Mouse (Mus musculus): ENCODE data around the gene Gpr107.

Gpr107 gene

DNA sequence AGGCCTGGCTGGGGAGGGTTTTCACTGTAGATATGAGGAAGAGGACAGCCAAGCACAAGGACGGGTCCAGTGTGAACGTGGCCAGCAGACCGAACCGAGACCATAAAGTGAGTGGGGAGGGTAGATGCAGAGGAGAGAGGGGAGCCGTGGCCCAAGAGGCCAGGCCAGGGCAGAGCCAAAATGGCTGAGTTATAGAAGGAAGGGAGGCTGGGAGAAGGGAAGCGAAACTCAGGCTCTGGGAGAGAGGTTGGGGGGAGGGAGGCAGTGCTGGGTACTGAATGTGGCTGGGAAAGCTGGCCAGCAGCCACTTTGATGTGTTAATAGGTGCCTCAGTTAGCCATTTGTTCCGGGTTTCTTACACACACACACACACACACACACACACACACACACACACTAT, 24.9 kb upstream of the Gpr107 start:
- no peak for DNase-seq (ENCODE audit: low spot score)

DNA sequence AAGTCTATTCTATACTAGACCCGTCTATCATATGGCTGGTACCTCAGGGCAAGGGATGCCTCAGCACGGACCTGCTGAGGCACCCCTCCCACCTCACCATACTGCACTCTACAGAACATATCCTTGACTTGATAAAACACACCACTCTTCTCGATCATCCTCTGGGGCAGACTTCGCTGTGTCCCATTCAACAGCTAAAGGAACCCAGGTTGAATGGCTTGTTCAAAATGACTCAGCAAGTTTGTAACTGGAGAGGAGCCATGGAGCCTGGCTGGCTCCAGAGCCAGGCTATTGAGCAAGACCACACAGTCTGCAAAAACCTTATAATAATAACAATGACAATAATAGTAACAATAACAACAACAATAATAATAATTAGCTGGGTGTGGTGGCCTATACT, 24.2 kb upstream of the Gpr107 start:
- no peak for DNase-seq (ENCODE audit: low spot score)

DNA sequence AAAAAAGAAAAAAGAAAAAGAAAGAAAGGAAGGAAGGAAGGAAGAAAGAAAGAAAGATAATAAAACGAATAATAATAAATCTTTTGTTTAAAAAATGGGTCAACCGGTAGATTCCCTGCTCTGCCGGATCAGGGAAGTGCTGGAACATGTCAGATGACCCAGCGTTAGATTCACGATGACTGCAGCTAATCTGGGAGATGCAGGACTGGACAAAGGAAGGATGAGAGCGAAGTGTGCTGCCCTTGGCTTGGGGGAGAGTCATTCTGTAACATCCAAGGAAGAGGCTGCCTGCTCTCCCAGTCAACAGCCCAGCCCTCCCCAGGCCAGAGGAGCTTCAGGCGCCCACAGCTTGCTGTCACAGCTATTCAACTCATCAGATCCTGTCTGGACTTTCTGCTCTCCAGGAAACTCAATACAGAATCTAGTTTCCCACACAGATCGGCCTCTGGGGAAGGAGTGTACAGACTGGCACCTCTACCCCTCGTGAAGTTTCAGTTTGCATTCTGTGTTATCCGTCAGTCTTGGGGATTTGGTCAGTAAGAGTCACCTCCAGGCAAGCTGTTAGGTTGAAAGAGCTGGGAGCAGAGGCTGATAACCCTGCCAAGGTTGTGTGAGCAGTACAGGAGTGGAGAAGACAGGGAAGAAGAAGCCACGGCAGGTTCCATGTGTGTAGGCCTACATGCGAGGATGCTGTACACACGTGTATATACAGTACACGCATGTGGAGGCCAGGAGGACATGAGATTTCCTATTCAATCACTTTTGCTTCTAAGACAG, 22.2 kb upstream of the Gpr107 start:
- no peak for DNase-seq (ENCODE audit: low spot score)

DNA sequence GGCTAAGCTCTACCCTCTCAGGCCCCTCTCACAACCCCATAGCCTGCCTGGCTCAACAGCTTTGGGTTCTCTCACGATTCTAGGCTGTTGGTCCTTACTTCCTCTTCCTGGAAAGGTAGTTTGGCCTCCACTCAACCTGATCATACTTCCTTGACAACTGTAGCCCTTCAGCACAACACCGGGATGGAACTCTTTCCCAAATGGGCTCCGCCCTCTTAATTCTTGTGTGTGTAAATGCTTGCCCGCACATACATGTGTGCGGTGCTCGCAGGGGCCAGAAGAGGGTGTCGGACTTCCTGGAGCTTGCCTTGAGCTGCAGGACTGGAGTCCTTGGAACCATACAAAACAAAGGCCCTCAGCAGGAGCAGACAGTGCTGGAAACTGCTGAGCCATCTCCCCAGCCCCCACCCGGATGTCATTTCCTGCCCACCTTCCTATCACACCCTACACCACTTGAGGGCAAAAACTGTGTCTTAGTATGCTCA, 21.3 kb upstream of the Gpr107 start:
- no peak for DNase-seq (ENCODE audit: low spot score)

DNA sequence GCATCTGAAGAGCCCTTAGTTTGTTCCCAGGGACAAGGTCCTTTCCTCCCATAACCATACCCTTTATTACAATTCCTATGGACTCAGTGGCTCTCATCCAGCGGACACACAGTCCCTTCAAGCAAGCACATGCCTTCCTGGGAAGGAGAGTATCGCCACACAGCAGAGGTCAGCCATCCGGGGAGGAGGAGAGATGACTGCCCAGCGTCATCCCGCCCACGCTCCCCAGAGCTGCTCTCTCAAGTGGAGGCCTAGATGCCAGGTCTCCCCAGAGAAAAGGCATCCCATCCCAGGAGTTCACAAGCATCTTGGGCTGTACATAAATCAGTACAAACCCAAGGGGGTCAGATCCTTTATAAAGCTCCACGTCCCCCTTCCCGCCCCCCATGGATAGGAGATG, 19.4 kb upstream of the Gpr107 start:
- DNase-seq (ENCODE audit: low spot score), result no peak

DNA sequence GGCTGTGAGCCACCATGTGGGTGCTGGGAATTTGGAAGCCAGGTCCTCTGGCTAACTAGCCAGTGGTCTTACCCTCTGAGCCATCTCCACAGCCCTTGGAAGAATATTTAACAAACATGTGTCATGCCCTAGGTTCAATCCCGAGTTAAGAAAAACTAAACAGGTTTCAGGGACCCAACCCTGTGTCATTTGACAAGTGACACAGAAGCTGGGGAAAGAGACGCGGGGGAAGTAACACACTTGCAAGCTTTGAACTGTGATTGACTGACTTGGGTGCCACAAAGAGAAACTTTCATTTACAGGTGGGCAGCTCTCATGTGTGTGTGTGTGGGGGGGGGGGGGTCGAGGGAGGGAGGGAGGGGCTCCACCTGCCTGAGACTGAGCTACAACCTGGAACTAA, 18.1 kb upstream of the Gpr107 start:
- DNase-seq (ENCODE audit: low spot score), result no peak

DNA sequence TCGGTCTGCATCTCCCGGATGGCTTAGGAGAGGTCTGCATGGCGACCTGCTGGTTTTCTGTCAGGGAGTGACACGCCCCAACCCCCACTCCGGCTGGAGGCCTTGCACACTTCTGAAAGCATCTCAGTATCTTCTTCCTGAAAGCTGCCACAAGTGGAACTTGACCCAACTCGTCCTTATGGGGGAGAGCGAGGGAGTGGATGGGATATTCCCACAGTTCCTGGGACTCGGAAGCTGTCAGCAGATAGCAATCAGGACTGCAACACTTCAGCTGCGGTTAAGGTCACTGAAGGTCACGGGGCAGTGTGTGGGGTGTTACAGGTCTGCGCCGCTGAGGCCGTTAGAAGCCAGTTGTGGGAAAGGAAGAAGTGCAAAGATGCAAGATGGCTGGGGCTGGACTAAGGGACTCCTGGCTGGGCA, 16.6 kb upstream of the Gpr107 start:
- DNase-seq (ENCODE audit: low spot score), result no peak

DNA sequence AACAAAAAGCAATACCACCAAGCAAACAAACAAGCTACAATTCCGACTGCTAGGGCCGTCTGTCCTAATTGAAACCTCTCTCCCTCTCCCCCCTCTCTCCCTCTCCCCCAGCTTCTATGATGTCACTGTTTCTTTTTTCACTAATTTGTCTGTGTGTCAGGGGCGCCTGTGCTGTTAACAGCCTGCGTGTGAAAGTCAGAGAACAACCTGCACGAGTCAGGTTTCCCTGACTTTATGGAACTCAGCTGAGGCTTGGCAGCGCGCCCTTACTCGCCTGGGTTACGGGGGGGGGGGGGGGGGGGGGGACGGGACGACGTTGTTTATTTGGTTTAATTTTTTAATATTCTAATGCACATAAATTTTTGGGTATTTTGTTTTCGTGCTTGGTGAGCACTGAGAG, 15.8 kb upstream of the Gpr107 start:
- no peak for DNase-seq (ENCODE audit: low spot score)

DNA sequence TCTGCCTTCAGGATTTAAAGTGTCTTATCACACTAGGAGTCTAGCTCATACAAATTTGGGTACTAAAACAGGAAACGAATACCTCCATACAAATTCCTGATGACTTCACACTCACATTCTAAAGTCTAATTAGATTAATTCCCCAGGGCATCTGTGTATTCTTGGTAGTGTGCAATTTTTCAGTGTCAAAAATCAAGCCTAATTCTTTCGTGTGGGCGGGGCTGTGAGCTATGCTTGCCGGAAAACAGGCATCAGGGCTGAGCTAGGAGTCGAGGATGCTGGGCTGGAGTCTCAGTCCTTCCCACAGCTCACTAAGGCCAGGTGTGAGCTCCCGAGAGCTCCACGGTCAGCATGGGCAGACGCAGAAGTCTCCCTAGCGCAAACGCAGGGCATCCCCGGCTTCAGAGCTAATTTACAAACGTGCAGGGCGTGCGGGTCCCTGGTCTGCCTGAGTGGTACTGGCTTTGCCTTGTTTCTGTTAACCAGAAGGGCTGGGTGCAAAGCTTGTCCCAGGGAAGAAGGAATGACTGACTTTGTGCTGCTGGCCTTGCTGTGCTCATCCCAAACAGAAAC, 15.0 kb upstream of the Gpr107 start:
- no peak for DNase-seq (ENCODE audit: low spot score)

DNA sequence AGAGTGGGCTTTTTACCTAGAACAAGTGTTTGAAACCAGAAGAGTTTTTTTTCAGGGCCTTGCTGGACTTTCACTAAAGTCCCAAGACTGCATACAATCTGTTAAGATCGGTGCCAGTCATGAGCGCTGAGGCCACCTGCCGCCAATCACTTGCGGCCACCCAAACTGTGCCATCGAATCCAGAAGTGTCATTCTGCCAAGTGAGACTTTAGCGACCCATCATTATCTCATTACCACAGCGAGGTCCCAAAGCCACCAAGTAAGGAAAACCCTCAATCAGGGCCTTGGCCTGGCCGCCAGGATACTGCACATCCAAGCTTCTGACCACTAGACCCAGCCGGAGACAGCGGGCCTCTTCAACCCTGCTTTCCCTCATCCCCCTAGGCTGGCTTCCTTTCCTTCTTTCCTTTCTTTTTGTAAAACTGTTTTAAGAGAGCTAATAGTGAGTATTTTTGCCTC, 12.9 kb upstream of the Gpr107 start:
- DNase-seq (ENCODE audit: low spot score), result no peak

DNA sequence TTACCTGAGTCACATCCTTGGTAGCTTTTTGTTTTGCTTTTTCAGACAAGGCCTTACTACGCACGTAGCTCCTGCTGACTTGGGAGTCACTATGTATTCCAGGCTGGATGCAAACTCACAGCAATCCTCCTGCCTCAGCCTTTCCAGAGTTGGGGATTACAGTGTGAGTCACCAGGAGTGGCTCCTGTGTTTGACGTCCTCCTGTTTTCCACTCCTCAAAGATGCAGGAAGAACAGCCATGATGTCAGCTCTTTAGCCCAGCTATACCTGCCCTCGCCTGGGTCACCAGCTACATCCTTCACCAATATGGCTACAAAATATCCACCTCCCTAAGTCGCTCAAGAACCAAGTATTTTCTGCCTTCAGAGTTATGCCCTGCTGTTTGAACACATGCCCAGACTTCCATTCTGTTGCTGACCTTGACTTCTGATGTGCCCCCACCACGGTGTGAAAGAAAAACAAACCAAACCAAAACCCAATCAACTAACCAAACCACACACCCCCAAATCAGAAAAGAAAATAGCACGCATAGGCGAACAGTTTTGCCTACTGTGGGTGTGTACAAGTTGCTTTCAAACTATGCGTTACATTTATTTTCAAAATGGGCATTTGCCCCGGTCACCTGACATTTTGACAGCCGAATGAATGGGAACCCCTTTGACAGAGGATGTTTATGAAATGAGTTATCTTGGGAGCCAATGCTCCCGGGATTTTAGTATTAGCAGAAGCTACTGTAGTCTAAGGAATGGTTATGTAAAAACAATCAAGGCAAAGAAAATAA, 11.9 kb upstream of the Gpr107 start:
- no peak for DNase-seq (ENCODE audit: low spot score)

DNA sequence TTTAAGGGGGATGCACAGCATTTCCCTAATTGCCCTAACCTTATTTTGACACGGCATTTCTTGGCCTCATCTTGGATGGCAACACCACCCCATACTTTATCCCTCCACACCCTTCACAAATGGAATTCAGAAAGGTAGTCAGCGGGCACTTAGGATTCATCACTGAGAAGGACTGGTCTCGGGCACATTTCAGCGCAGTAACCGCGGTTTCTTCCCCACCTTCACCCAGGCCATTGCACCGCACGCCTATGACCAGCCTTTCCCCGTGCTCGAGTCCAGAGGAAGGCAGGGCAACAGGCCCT, 11.4 kb upstream of the Gpr107 start:
- DNase-seq (ENCODE audit: low spot score), result no peak

DNA sequence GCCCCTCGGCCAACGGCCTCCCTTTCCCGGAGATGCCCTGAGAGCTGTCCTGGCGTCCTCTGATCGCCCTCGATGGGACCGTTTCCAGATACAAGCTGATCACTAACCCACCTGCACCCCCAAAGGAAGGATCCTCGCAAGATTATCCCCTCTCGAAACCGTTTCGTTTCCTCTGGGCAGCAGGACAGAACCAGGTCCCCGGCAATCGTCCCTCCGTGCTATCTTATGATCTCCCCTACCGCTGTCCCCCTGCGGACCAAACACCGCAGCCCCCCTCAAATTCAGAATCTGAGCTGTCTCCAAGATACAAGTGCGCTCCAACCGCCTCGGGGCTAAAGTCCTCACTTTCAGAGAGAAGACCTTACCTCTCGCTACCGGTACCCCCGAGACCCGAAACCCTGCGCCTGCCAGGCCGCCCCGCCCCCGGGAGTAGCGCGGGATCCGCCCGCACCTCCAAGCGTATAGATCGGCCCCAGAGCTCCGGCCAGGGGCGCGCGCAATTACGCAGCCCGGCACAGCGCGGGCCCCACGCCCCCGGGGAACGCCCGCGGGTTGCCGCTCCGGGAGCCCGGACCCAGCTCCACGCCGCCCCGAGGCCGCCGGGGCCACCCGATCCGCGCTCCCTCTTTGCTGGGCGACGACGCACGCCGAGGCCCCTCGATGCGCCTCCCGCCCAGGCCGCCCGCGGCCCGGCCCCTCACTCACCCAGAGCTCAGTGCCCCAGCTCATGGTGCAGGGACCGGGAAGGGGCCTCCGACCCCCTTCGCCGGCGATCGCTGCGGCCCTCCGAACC, 10.8 kb upstream of the Gpr107 start:
- no peak for DNase-seq (ENCODE audit: low spot score)

DNA sequence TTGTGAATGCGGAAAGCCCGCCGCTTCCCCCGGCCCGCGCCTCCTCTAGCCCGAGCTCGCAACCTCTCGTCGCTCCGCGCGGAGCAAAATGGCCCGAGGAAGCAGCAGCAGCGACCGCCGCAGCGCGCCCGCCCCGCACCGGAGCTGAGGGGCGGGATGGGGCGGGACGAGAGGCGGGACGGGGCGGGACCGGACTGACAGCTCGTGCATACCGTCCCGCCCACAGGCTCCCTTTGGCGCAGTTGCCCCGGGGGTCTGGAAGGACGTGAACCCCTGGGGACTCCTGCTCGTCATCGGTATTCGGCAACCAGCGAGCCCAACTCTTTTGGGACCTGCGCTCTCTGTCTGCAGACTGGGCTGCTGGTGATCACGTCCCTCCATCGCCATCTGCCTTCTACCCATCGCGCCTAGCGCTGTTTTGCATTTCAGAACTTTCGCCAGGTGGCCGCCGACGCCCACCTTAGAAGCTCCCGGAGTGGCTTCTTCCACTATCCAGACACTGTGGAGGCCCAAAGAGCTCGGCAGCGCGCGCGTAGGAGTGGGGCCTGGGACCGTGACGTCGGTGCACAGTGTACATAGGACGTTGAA, 10.2 kb upstream of the Gpr107 start, which contains the start of gene Fnbp1:
TSS of gene Fnbp1 (minus strand) at position 142 of the 588 bp plus-strand sequence.
- DNase-seq (ENCODE audit: low spot score), result no peak

DNA sequence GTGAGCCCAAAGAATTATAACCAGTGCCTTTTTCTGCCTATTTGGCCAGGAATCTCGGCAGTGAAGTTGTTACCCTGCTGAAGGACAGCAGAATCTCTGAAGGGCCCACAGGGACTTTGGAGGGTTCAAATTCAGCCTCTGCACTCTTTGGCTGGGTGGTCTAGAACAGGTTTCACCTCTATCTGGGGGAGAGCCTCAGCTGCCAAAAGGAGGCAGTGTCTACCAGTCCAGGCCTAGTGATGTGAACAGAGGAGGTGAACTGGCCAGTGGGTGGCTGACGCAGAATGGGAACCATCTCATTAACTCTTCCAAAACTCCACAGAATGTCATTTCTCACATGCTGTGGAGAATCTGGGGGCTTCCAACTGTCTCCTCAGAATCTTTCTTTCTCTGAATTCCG, 9.6 kb upstream of the Gpr107 start:
- DNase-seq (ENCODE audit: low spot score), result no peak

DNA sequence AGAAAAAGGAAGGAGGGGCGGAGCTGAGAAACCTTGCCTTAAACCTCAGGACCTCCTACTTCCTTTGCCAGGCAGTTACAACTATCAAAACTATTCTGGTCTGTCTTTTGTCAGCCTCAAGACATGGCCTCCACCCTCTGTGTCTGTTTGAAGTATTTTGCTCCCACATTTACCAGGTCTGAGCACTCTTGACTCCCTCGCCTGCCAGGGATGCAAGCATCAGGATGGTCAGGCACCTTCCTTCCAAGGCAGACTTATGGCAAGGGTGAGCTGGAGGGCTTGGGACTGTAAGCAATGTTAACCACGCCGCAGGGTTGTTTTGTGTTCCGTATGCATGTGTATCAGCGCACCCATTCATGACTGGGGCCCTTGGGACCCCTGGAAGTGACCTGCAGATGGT, 8.8 kb upstream of the Gpr107 start:
- no peak for DNase-seq (ENCODE audit: low spot score)

DNA sequence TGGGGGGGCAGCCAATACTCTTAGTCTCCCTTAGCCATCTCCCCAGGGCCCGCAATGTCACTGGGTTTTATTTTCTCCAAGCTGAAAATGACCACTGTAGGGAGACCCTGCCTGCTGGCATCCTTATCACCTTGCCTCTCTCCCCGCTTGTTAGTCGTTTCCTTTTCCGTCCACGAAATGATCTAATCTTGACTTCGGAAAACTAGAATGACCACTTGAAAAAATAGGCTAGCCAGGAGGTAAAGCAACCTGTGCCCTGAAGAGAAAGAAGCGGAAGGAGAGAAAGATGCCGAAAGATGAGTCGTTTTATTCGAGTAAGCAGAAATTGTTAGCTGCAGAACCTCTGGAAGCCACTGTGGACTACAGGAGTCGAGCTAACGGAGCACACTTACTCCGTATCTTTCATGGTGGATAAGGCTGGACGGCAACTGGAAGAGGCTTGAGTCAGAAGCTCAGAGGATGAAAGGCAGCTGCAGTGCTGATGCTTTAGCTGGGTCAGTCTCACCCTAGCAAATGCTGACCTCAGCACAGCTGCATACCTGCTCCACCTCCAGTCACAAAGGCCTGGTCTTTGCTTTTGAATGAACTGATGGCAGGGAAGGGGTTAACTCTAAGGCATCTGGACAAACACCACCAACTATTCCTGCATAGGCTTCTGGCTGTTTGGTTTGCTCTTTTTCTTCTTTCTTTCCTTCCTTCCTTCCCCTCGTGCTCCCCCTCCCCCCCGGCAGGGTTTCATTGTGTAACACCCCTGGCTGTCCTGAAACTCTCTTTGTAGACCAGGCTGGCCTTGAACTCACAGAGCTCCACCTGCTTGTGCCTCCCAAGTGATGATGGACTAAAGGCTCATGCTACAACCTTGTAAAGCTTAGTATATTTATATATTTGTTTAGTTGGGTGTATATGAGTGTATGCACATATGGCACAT, 8.1 kb upstream of the Gpr107 start:
- no peak for DNase-seq (ENCODE audit: low spot score)

DNA sequence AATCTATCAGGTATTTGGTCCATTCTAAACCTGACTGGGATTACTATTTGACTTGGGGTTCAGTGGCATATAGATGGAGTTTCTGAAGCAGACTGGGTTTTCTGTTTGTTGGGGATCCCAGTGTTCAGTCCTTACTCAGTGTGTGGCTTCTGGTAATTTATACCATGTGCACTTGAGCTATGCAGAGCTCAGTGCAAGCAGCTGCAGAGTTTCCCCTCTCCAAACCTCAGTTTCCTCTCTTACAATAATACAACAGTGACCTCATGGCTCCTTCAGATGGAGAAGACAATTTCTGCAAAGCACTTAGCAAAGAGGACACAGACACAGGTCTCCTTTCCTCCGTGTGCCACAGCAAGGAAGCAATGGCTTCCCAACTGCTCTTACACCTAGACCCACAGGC, 7.2 kb upstream of the Gpr107 start:
- DNase-seq (ENCODE audit: low spot score), result no peak

DNA sequence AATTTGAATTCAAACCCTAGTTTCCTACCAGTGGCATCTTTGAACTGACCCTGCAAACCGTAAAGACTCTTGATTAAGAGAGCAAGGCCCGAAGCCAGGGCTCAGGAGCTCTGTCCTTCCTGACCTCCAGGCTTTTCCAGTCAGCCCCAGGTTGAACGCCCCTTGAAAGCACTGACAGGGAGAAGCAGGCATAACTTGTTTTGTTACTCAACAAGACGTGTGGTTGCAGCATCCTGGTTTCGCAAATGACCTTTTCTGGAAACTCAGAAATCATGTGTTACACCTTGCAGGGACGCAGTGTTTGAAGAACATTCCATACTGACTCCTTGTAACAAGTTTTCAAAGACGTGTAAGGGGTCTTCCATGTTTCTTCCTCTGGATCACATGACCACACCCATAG, 5.1 kb upstream of the Gpr107 start:
- no peak for DNase-seq (ENCODE audit: low spot score)

DNA sequence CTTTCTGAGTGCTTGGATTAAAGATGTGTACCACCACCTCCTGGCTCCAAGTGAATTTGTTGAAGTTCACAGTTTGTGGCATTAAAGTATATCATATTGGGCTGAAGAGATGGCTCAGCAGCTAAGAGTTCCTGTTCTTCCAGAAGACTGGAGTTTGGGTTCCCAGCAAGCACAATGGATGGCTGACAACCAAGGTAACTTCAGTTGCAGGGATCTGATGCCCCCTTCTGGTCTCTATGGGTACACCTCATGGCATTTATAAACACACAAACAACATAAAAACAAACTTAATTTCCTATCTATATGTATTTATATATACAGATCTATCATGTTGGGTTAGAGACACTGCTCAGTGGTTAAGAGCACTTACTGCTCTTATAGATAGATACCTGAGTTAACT, 1.4 kb upstream of the Gpr107 start:
- no peak for DNase-seq (ENCODE audit: low spot score)

DNA sequence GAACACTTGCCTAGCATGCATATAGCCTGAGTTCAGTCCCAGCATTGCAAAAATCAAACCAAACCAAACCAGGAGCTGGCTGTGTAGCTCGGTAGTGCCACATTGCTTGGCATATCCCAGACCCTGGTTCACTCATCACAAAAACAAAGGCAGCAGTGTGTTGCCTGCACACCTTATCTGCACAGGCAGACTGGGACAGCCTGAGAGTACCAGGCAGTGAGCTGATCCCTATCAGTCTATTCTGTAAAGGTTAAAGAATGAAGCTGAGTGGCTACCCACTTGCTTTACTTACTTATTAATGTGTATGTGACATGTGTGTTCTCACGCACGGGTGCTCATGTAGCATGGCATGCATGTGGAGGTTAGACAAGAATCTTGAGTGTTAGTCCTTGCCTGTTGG, 4.7 kb downstream of the Gpr107 start:
- no peak for DNase-seq (ENCODE audit: low spot score)
